Mouse (Mus musculus) E14TG2a.4 (cell line): ENCODE results near the gene Caskin1.
A peak's percentile ranks its signal among the peaks of the same experiment; 100 is the strongest.

Experiments used
- H3K27me3 ChIP-seq: 2 replicates; pipeline ENCODE4 v1.6.1; 2014; ENCODE audit warnings: low read length, control low read depth; ENCODE audit not compliant: insufficient read depth
- H3K36me3 ChIP-seq: 2 replicates; pipeline ENCODE4 v1.6.1; 2014; ENCODE audit warnings: low read length, control low read depth; ENCODE audit not compliant: insufficient read depth
- H3K4me1 ChIP-seq: replicated peaks from 2 replicates; pipeline ENCODE4 v1.6.1; 2014; ENCODE audit warnings: low read depth, low read length, control low read depth
- H3K4me3 ChIP-seq: replicated peaks from 2 replicates; pipeline ENCODE4 v1.5.1; 2014; ENCODE audit warnings: mild to moderate bottlenecking, low read length
- H3K9me3 ChIP-seq: 2 replicates; pipeline ENCODE4 v1.6.1; 2014; ENCODE audit warnings: low read length, control low read depth
- CTCF ChIP-seq: conservative IDR thresholded peaks from 2 replicates; pipeline ENCODE4 v1.5.1; 2014; ENCODE audit warnings: low read length
- NANOG ChIP-seq: IDR thresholded peaks from 2 replicates; pipeline ENCODE4 v1.6.1; 2014; ENCODE audit warnings: borderline replicate concordance, low read length, mixed read lengths
- POU5F1 ChIP-seq: IDR thresholded peaks from 2 replicates; pipeline ENCODE4 v1.6.1; 2014; ENCODE audit warnings: low read length, borderline replicate concordance

The Caskin1 gene

GRCm38 (mm10) chr17:24476022-24476776 lies 12.2 kb upstream of the Caskin1 start:
- TF ChIP-seq NANOG (no peak), POU5F1 (no peak), CTCF (no peak)
- no peaks in the 10 kb centered on the region for H3K9me3 ChIP-seq
- H3K4me3 ChIP-seq: no peak overlapping the region
- no peaks in the 10 kb centered on the region for H3K27me3 ChIP-seq
- peaks cover 65% of the 10 kb centered on the region for H3K4me1 ChIP-seq
- peaks cover 69% of the 10 kb centered on the region for H3K36me3 ChIP-seq

GRCm38 (mm10) chr17:24477053-24477984 lies 11.1 kb upstream of the Caskin1 start:
- Histone ChIP-seq H3K27me3 (no peaks in the 10 kb centered on the region), H3K4me3 (peak overlapping the region; percentile 99; the same call in 1 of the 2 replicates)
- TF ChIP-seq POU5F1: no peak
- TF ChIP-seq NANOG: no peak
- TF ChIP-seq CTCF: no peak

DNA sequence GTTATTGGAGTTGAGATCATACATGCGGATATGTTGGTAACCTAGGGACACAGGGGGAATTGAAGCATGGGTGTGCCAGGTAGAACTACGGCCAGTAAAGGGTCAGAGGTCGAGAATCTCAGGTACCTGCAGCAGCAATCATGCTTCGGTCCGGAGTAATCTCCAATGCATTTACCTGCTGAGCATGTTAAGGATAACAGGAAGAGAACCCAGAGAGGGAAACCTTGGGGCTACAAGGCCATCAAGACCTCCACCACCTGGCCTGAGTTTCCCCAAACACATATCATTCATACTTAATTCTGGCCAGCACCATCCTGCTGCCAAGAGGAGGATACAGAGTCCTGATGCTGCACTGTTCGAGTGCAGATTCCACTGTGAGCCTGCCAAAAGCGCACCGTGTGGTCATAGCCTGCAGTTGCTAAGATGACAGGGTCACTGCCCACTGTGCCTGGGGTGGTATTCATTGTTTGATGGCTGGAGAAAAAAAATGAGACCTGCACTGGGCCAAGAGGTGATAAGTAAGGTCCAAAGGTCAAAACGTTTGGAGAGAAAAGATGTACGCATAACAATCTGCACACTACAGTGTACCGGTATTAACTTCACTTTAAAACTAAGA lies 10.3 kb upstream of the Caskin1 start:
- H3K27me3 ChIP-seq: no peaks in the 10 kb centered on the region
- peaks cover 50% of the 10 kb centered on the region for H3K36me3 ChIP-seq
- no peaks in the 10 kb centered on the region for H3K9me3 ChIP-seq
- TF ChIP-seq POU5F1 (no peak), CTCF (no peak), NANOG (no peak)
- peak overlapping the region; percentile 99 for H3K4me3 ChIP-seq
- peaks cover 55% of the 10 kb centered on the region for H3K4me1 ChIP-seq

More at GRCm38 (mm10) chr17:24477053-24477984, 11.1 kb upstream of the Caskin1 start:
- H3K4me1 ChIP-seq: peaks cover 60% of the 10 kb centered on the region
- H3K36me3 ChIP-seq: peaks cover 58% of the 10 kb centered on the region
- H3K9me3 ChIP-seq: no peaks in the 10 kb centered on the region

DNA sequence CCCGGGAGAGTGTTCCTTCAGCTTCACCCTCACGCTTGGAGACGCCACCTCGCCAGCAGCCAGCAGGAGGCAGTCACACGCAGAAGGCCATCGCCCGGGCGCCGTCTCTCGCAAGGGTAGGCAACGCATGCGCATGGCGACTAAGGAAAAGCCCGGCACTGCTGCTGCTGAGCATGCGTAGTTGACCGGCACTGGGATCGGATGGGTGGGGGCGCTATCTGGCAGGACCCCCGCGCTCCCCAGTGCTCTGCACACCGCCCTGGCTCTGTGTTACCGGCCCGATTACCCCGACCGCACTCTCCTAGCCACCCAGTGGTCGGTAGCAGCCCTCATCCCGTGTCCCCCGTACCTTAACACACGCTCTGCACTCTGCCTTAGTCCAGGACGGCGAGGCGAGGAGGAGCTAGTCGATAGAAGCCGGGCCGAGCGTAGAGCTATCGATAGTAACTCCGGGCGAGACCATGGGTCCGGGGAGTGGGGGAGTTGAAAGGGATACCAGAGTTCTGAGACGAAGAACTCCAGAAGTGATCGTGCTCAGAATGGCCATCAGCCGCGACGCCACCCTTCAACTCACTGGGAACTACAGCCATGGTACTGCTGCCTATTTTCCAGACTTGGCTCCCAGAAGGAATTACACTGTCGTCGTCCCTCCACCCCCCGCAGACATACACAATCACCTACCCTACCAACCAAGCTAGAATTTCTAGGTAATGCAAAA lies 9.6 kb upstream of the Caskin1 start, which contains the start of gene Mlst8:
Gene Mlst8 (minus strand): TSS at position 416 of the 718 bp plus-strand sequence.
- Histone ChIP-seq H3K9me3 (no peaks in the 10 kb centered on the region), H3K4me1 (peaks cover 48% of the 10 kb centered on the region), H3K36me3 (peaks cover 43% of the 10 kb centered on the region), H3K27me3 (no peaks in the 10 kb centered on the region), H3K4me3 (peak within 1 kb of the TSS; percentile 99)
- TF ChIP-seq CTCF (peak; percentile 74), NANOG (no peak), POU5F1 (no peak)

GRCm38 (mm10) chr17:24479431-24479830 lies 9.0 kb upstream of the Caskin1 start:
- no peaks in the 10 kb centered on the region for H3K27me3 ChIP-seq
- TF ChIP-seq NANOG (no peak), CTCF (no peak), POU5F1 (no peak)
- no peaks in the 10 kb centered on the region for H3K9me3 ChIP-seq
- peaks cover 37% of the 10 kb centered on the region for H3K36me3 ChIP-seq
- peaks cover 42% of the 10 kb centered on the region for H3K4me1 ChIP-seq
- H3K4me3 ChIP-seq: peak overlapping the region; percentile 99

GRCm38 (mm10) chr17:24480201-24480826 lies 8.1 kb upstream of the Caskin1 start:
- H3K36me3 ChIP-seq: peaks cover 28% of the 10 kb centered on the region
- H3K4me3 ChIP-seq: no peak overlapping the region
- peak; percentile 26 for TF ChIP-seq CTCF
- TF ChIP-seq NANOG: no peak
- no peak for TF ChIP-seq POU5F1
- peaks cover 4% of the 10 kb centered on the region; the same call in 1 of the 2 replicates for H3K27me3 ChIP-seq
- H3K9me3 ChIP-seq: no peaks in the 10 kb centered on the region
- H3K4me1 ChIP-seq: peaks cover 45% of the 10 kb centered on the region

- no peak for TF ChIP-seq NANOG
- no peak for TF ChIP-seq CTCF
- no peak for TF ChIP-seq POU5F1
- Histone ChIP-seq H3K36me3 (peaks cover 19% of the 10 kb centered on the region), H3K9me3 (no peaks in the 10 kb centered on the region), H3K27me3 (peaks cover 9% of the 10 kb centered on the region), H3K4me1 (peaks cover 50% of the 10 kb centered on the region), H3K4me3 (no peak overlapping the region)
Measured at GRCm38 (mm10) chr17:24481027-24481815, 7.2 kb upstream of the Caskin1 start.
